Mouse (Mus musculus): ENCODE results near the gene Saysd1.
A peak's percentile ranks its signal among the peaks of the same experiment; 100 is the strongest.

DNA sequence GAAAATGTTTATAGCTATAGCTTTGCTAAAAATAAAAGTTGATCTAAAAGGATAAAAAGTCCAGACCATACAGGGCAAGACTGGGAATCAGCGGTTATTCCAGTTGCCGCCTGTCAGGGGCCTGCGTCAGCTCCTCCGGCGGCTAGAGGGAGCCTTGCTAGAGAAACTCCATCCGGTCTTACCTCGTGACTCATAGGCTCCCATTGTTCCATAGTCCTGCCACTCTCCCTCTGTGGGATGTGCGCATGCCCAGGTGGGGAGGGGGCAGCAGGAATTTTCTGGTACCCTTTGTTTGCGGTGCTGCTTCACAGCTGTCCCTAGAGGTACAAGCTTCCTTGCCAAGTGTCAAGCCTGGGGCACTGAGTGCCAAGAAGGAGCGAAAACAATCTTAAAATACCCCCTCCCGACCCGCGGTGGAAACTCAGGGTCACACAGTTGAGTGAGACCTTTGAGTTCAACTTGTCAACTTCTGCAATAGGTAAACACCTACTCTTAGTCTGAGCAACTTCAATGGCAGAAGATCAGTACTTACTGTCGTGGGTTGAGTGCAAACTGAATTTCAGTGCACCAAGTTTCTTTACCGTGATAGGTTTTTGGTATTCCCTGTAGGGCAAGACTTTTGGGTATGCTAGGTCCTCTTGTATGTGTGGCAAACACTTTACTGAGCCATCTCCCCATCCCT lies 10.8 kb downstream of the Saysd1 start:
- no peak for TF ChIP-seq CTCF (IDR thresholded peaks at IDR 0.05; ENCODE audit: control insufficient read depth, insufficient read depth, insufficient replicate concordance, low read depth, low read length)
- peak; percentile 19; the same call in 1 of the 2 replicates for TF ChIP-seq POLR2A (IDR thresholded peaks at IDR 0.05; ENCODE audit: control insufficient read depth, low read depth, low read length)

All from testis, adult 2 months (tissue).